ENCODE assay signal across 8 mouse cellular contexts in the genomic region with DNA sequence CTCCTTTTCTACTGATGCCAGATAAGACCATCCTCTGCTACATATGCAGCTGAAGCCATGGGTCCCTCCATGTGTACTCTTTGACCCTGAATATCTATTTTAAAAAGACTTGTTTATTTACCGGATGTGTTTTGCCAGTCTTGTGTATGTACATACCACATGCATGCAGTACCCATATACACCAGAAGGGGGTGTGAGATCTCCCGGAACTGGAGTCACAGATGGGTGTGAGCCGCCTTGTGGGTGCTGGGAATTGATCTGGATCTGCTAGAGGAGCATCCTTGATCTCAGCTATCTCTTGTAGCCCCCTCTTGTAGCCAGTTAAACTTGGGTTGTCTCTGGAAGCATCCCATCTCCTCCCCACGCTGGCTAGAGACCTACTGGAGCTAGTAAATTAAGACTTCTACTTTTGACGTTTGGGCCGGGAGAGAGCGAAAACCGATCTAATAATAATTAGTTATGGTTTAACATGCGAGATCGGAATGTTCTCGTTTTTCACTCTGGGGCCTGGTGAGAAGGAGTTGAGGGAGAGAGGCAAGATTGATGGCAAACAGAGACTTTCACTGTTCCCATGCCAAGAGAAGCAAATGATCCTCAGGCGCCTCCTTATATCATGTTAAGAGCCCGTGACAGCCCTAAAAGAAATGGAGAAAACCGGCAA.
DNase-seq lines count a peak whose midpoint lies in the region; ATAC-seq lines count a peak whose summit lies in the region.

No protein-coding gene starts in this region.

- 62% methylated on average over 14 of the region's 14 CpGs for WGBS in midbrain, embryonic 14.5 days
- WGBS in midbrain, embryonic 16.5 days, result 82% methylated on average over 14 of the region's 14 CpGs
- WGBS in stomach, embryonic 15.5 days, result 54% methylated on average over 14 of the region's 14 CpGs

- H3K9ac ChIP-seq in midbrain, embryonic 14.5 days (replicated peaks; ENCODE audit: low read length), result no peak overlapping the region
- no peak overlapping the region for H3K9ac ChIP-seq in midbrain, embryonic 16.5 days (ENCODE audit: low read depth, low read length)
- no peak overlapping the region for H3K9ac ChIP-seq in stomach, embryonic 15.5 days

- H3K27ac ChIP-seq in midbrain, embryonic 14.5 days (replicated peaks; ENCODE audit: low read depth, low read length), result no peak overlapping the region
- H3K27ac ChIP-seq in midbrain, embryonic 16.5 days (ENCODE audit: low read length), result no peak overlapping the region
- H3K27ac ChIP-seq in stomach, embryonic 15.5 days, result peak overlapping the region; percentile 42

- H3K36me3 ChIP-seq in midbrain, embryonic 14.5 days (ENCODE audit: control insufficient read depth, insufficient read depth, low read length), result no peaks in the 10 kb centered on the region
- no peaks in the 10 kb centered on the region for H3K36me3 ChIP-seq in midbrain, embryonic 16.5 days (ENCODE audit: control insufficient read depth, insufficient read depth, low read length)
- no peaks in the 10 kb centered on the region for H3K36me3 ChIP-seq in stomach, embryonic 15.5 days

- DNase-seq in adrenal gland, postnatal 14 days, result peak; percentile 27
- no peak for DNase-seq in adrenal gland, adult 18-20 months (ENCODE audit: low spot score in 2 of 2)
- DNase-seq in midbrain, embryonic 14.5 days, result peak; percentile 13
- DNase-seq in kidney, postnatal 4 days, result peak; percentile 40 to 68
- DNase-seq in frontal cortex, postnatal 10 days (ENCODE audit: low spot score in 2 of 2), result no peak

- no peak overlapping the region for H3K4me3 ChIP-seq in midbrain, embryonic 14.5 days (replicated peaks; ENCODE audit: low read depth, low read length)
- H3K4me3 ChIP-seq in midbrain, embryonic 16.5 days (ENCODE audit: low read depth, low read length), result no peak overlapping the region
- H3K4me3 ChIP-seq in stomach, embryonic 15.5 days (replicated peaks), result no peak overlapping the region

- H3K9me3 ChIP-seq in midbrain, embryonic 14.5 days (ENCODE audit: control insufficient read depth, low read length), result no peaks in the 10 kb centered on the region
- H3K9me3 ChIP-seq in midbrain, embryonic 16.5 days (replicated peaks; ENCODE audit: control insufficient read depth, low read length, poor library complexity, severe bottlenecking), result no peaks in the 10 kb centered on the region
- no peaks in the 10 kb centered on the region for H3K9me3 ChIP-seq in stomach, embryonic 15.5 days

- H3K27me3 ChIP-seq in midbrain, embryonic 14.5 days (ENCODE audit: control insufficient read depth, insufficient read depth, low read length), result no peaks in the 10 kb centered on the region
- no peaks in the 10 kb centered on the region for H3K27me3 ChIP-seq in midbrain, embryonic 16.5 days (ENCODE audit: control insufficient read depth, insufficient read depth, low read depth, low read length)
- H3K27me3 ChIP-seq in stomach, embryonic 15.5 days (replicated peaks), result no peaks in the 10 kb centered on the region

- H3K4me1 ChIP-seq in midbrain, embryonic 14.5 days (ENCODE audit: control insufficient read depth, insufficient read depth, low read length), result no peaks in the 10 kb centered on the region
- H3K4me1 ChIP-seq in midbrain, embryonic 16.5 days (ENCODE audit: control insufficient read depth, insufficient read depth, low read length), result no peaks in the 10 kb centered on the region
- no peaks in the 10 kb centered on the region; the same call in 1 of the 2 replicates for H3K4me1 ChIP-seq in stomach, embryonic 15.5 days

- H3K4me2 ChIP-seq in midbrain, embryonic 14.5 days (ENCODE audit: low read length), result no peak overlapping the region
- no peak overlapping the region for H3K4me2 ChIP-seq in midbrain, embryonic 16.5 days (ENCODE audit: low read length)
- H3K4me2 ChIP-seq in stomach, embryonic 15.5 days, result no peak overlapping the region

- no peak for ATAC-seq in midbrain, embryonic 14.5 days (ENCODE audit: low FRiP score, low TSS enrichment)
- no peak for ATAC-seq in midbrain, embryonic 16.5 days
- ATAC-seq in stomach, embryonic 15.5 days (ENCODE audit: insufficient read depth, low FRiP score, low read depth), result peak; percentile 49; the same call in 1 of the 2 replicates
- no peak for ATAC-seq in activated CD4-positive, CD25-positive, alpha-beta regulatory T cell, adult 4 months

Comparison
In these comparisons a context has a peak if more than half of its experiments do, and no peak if none do; other contexts are left out.
1. DNase-seq: peak in adrenal gland, postnatal 14 days (single experiment), midbrain, embryonic 14.5 days (single experiment) and kidney, postnatal 4 days (2 of 2); none in adrenal gland, adult 18-20 months (0 of 2) and frontal cortex, postnatal 10 days (0 of 2).